Mouse (Mus musculus) MEL (cell line): Measurements from ENCODE around the gene Mpp3. TPM values are rescaled to one million over a fixed set of nuclear protein-coding genes. Genes with fewer than 3 reads are reported as not detected.

ENCODE experiments used
- DNase-seq: peaks from one replicate; pipeline ENCODE4 v3.0.0; 2011; ENCODE audit warnings: low read depth, low spot score
- H3K27ac ChIP-seq: 2 replicates; pipeline ENCODE4 v1.5.1; 2012; ENCODE audit warnings: low read depth, mild to moderate bottlenecking, control low read depth, low read length, moderate library complexity; ENCODE audit not compliant: control insufficient read depth
- H3K27me3 ChIP-seq, 2 experiments: fragments of 150-350 bp in 1 of 2; sonication (generic) in 1 of 2; 2 replicates each; pipeline ENCODE4 v1.6.1; 2012; ENCODE audit warnings: low read length in 2 of 2, mild to moderate bottlenecking in 2 of 2, improper control_type of control experiment in 1 of 2, moderate library complexity in 1 of 2; ENCODE audit not compliant: insufficient read depth in 2 of 2, control insufficient read depth in 1 of 2
- H3K36me3 ChIP-seq, 2 experiments: 2 replicates each; pipeline ENCODE4 v1.6.1; 2012 to 2014; ENCODE audit warnings: low read length in 2 of 2, improper control_type of control experiment in 1 of 2, inconsistent platforms in 1 of 2, mild to moderate bottlenecking in 1 of 2; ENCODE audit not compliant: insufficient read depth in 2 of 2, control insufficient read depth in 1 of 2
- H3K4me1 ChIP-seq, 2 experiments: fragments of 150-350 bp in 1 of 2; sonication (generic) in 1 of 2; 2 replicates each; pipeline ENCODE4 v1.6.1; 2012; ENCODE audit warnings: low read length in 2 of 2, improper control_type of control experiment in 1 of 2, mild to moderate bottlenecking in 1 of 2; ENCODE audit not compliant: insufficient read depth in 2 of 2, control insufficient read depth in 1 of 2
- H3K4me3 ChIP-seq, 2 experiments: fragments of 150-350 bp in 1 of 2; sonication (generic) in 1 of 2; 2 replicates each; pipeline ENCODE4 v1.5.1; 2012; ENCODE audit warnings: low read depth in 2 of 2, low read length in 2 of 2, mild to moderate bottlenecking in 2 of 2, moderate library complexity in 2 of 2, control low read depth in 1 of 2, improper control_type of control experiment in 1 of 2; ENCODE audit not compliant: control insufficient read depth in 1 of 2, insufficient read depth in 1 of 2
- H3K79me2 ChIP-seq: 2 replicates; pipeline ENCODE4 v1.6.1; 2012; ENCODE audit warnings: mild to moderate bottlenecking, low read length, moderate library complexity; ENCODE audit not compliant: control insufficient read depth, poor library complexity, insufficient read depth
- H3K9ac ChIP-seq: 2 replicates; pipeline ENCODE4 v1.6.1; 2012; ENCODE audit warnings: low read depth, mild to moderate bottlenecking, control low read depth, low read length, moderate library complexity; ENCODE audit not compliant: control insufficient read depth, poor library complexity, severe bottlenecking
- H3K9me3 ChIP-seq: fragments of 150-350 bp; sonication (generic); replicated peaks from 2 replicates; pipeline ENCODE4 v1.6.1; 2012; ENCODE audit warnings: mild to moderate bottlenecking, low read length, improper control_type of control experiment, moderate library complexity; ENCODE audit not compliant: insufficient read depth
- CHD1 ChIP-seq: IDR thresholded peaks from 2 replicates; pipeline ENCODE4 v1.6.1; 2012; ENCODE audit warnings: low read depth, mild to moderate bottlenecking, inconsistent platforms, low read length, improper control_type of control experiment
- CHD2 ChIP-seq: IDR thresholded peaks from 2 replicates; pipeline ENCODE4 v1.6.1; 2011; ENCODE audit warnings: low read length, improper control_type of control experiment
- ELF1 ChIP-seq: IDR thresholded peaks from 2 replicates; pipeline ENCODE4 v1.6.1; 2014; ENCODE audit warnings: low read depth, mild to moderate bottlenecking, inconsistent platforms, low read length, improper control_type of control experiment, moderate library complexity
- ETS1 ChIP-seq: IDR thresholded peaks from 2 replicates; pipeline ENCODE4 v1.6.1; 2012; ENCODE audit warnings: low read depth, mild to moderate bottlenecking, inconsistent platforms, low read length, improper control_type of control experiment, moderate library complexity
- GABPA ChIP-seq: IDR thresholded peaks from 2 replicates; pipeline ENCODE4 v1.6.1; 2012; ENCODE audit warnings: low read depth, mild to moderate bottlenecking, inconsistent platforms, low read length, improper control_type of control experiment, moderate library complexity
- GATA1 ChIP-seq: IDR thresholded peaks from 2 replicates; pipeline ENCODE4 v1.6.1; 2011; ENCODE audit warnings: low read depth, low read length, improper control_type of control experiment
- MAX ChIP-seq: IDR thresholded peaks from 2 replicates; pipeline ENCODE4 v1.6.1; 2011; ENCODE audit warnings: low read length, improper control_type of control experiment
- MAZ ChIP-seq: IDR thresholded peaks from 2 replicates; pipeline ENCODE4 v1.6.1; 2012; ENCODE audit warnings: low read depth, mild to moderate bottlenecking, inconsistent platforms, low read length, improper control_type of control experiment
- MYB ChIP-seq: IDR thresholded peaks from 2 replicates; pipeline ENCODE4 v1.6.1; 2011; ENCODE audit warnings: mild to moderate bottlenecking, low read depth, low read length, improper control_type of control experiment
- NELFE ChIP-seq: IDR thresholded peaks from 2 replicates; pipeline ENCODE4 v1.6.1; 2011; ENCODE audit warnings: low read depth, low read length, improper control_type of control experiment
- POLR2AphosphoS2 ChIP-seq: IDR thresholded peaks from 2 replicates; pipeline ENCODE4 v1.6.1; 2011; ENCODE audit warnings: low read length, improper control_type of control experiment
- POLR2AphosphoS5 ChIP-seq: IDR thresholded peaks from 2 replicates; pipeline ENCODE4 v1.6.1; 2012; ENCODE audit warnings: low read depth, borderline replicate concordance, mild to moderate bottlenecking, inconsistent platforms, low read length, moderate library complexity, mixed read lengths
- RAD21 ChIP-seq: IDR thresholded peaks from 2 replicates; pipeline ENCODE4 v1.6.1; 2011; ENCODE audit warnings: mild to moderate bottlenecking, low read depth, low read length, improper control_type of control experiment
- RCOR1 ChIP-seq: IDR thresholded peaks from 2 replicates; pipeline ENCODE4 v1.6.1; 2012; ENCODE audit warnings: low read depth, mild to moderate bottlenecking, inconsistent platforms, low read length, improper control_type of control experiment
- SMC3 ChIP-seq: IDR thresholded peaks from 2 replicates; pipeline ENCODE4 v1.6.1; 2011; ENCODE audit warnings: low read depth, low read length, improper control_type of control experiment
- TBP ChIP-seq: IDR thresholded peaks from 2 replicates; pipeline ENCODE4 v1.8.0; 2011; ENCODE audit warnings: low read depth, low read length, improper control_type of control experiment
- TCF12 ChIP-seq: IDR thresholded peaks from 2 replicates; pipeline ENCODE4 v1.6.1; 2014; ENCODE audit warnings: low read depth, mild to moderate bottlenecking, inconsistent platforms, low read length, improper control_type of control experiment, moderate library complexity
- UBTF ChIP-seq: IDR thresholded peaks from 2 replicates; pipeline ENCODE4 v1.6.1; 2012; ENCODE audit warnings: low read depth, mild to moderate bottlenecking, inconsistent platforms, low read length, improper control_type of control experiment, moderate library complexity, borderline replicate concordance; ENCODE audit not compliant: insufficient read depth
- ZC3H11A ChIP-seq: IDR thresholded peaks from 2 replicates; pipeline ENCODE4 v1.6.1; 2012; ENCODE audit warnings: low read depth, mild to moderate bottlenecking, inconsistent platforms, low read length, improper control_type of control experiment
- ZKSCAN1 ChIP-seq: IDR thresholded peaks from 2 replicates; pipeline ENCODE4 v1.6.1; 2012; ENCODE audit warnings: low read depth, mild to moderate bottlenecking, inconsistent platforms, low read length, improper control_type of control experiment, moderate library complexity
- ZMIZ1 ChIP-seq: IDR thresholded peaks from 2 replicates; pipeline ENCODE4 v1.6.1; 2012; ENCODE audit warnings: low read depth, mild to moderate bottlenecking, inconsistent platforms, low read length, improper control_type of control experiment, moderate library complexity
- ZNF384 ChIP-seq: IDR thresholded peaks from 2 replicates; pipeline ENCODE4 v1.6.1; 2012; ENCODE audit warnings: low read depth, mild to moderate bottlenecking, inconsistent platforms, low read length, improper control_type of control experiment
- polyA plus RNA-seq, 2 experiments: library from polyadenylated mRNA; stranded (reverse) in 1 of 2; unstranded in 1 of 2; fragments of >175 nt in 1 of 2; fragments of >200 nt in 1 of 2; gene quantifications; 2 replicates each; pipeline versions ENCODE4 v1.2.1 to v1.2.4; 2012; ENCODE audit warnings: low replicate concordance in 2 of 2, low read depth in 1 of 2; ENCODE audit not compliant: insufficient read length in 2 of 2, insufficient read depth in 1 of 2, missing spikeins in 1 of 2
- total RNA-seq: library from RNA; depleted of rRNA; stranded (reverse); fragments of 300-350 nt; gene quantifications from 2 replicates; pipeline ENCODE4 v1.2.3, GENCODE M21; 2012

The Mpp3 gene
- total and polyA plus RNA-seq, 3 experiments = 5.5 to 7.1 TPM; not detected in 1

- H3K79me2 ChIP-seq = no peaks in the 10 kb centered on the region
- no peaks in the 10 kb centered on the region for H3K36me3 ChIP-seq
- no peaks in the 10 kb centered on the region for H3K9me3 ChIP-seq
- no peak overlapping the region for H3K4me3 ChIP-seq
- no peaks in the 10 kb centered on the region for H3K27me3 ChIP-seq
- TF ChIP-seq ELF1 (no peak), ZMIZ1 (no peak), RAD21 (no peak), GABPA (no peak), NELFE (no peak), MYB (no peak), RCOR1 (no peak), UBTF (no peak), CHD2 (no peak), POLR2AphosphoS2 (no peak), ETS1 (no peak)
- no peak overlapping the region for H3K27ac ChIP-seq
- no peak overlapping the region for H3K9ac ChIP-seq
- H3K4me1 ChIP-seq = no peaks in the 10 kb centered on the region
- no peak for DNase-seq
These were observed 18.1 kb downstream of the Mpp3 start for GRCm38 (mm10) chr11:102010140-102010539.

DNA sequence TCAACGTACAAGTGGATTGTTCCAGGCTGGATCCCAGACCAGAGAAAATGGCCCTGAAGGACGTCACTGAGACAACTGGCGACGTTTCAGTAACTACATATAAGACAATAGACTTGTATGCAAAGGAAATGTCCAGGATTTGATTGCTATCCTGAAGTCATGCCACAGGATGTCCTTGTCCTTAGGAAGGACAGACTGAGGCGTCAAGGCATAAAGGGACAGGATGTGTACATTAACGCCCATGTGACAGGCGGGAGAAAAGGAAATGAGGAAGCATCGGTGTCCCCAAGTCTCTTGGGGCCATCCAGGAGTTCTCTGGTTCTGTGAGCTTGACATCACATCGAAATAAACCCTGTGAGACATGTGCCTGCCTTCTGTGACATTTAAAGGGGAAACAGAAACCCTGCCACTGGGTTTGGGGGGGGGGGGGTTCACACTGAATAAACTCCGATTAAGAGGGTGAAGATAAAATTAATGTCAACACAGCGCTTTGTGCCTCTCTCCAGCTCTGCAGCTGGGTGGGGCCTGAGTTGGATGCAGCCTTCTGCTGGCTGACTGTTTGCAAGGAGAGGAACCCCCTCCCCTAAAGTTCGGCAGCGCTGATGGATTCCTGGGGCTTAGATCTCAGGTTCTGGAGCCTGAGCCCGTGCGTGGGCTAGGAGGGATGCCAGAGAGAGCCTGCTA, 19.2 kb downstream of the Mpp3 start:
- H3K36me3 ChIP-seq = no peaks in the 10 kb centered on the region
- TF ChIP-seq CHD2 (no peak), ZC3H11A (no peak), TBP (no peak), ELF1 (no peak), ZKSCAN1 (no peak), RCOR1 (no peak)
- TF ChIP-seq, all 39 proteins: peak for 0
- no peak overlapping the region for H3K27ac ChIP-seq
- no peaks in the 10 kb centered on the region for H3K9me3 ChIP-seq
- H3K27me3 ChIP-seq = no peaks in the 10 kb centered on the region
- no peak for DNase-seq
- no peak overlapping the region for H3K4me3 ChIP-seq
- no peak overlapping the region for H3K9ac ChIP-seq
- no peaks in the 10 kb centered on the region for H3K4me1 ChIP-seq
- H3K79me2 ChIP-seq = no peaks in the 10 kb centered on the region

DNA sequence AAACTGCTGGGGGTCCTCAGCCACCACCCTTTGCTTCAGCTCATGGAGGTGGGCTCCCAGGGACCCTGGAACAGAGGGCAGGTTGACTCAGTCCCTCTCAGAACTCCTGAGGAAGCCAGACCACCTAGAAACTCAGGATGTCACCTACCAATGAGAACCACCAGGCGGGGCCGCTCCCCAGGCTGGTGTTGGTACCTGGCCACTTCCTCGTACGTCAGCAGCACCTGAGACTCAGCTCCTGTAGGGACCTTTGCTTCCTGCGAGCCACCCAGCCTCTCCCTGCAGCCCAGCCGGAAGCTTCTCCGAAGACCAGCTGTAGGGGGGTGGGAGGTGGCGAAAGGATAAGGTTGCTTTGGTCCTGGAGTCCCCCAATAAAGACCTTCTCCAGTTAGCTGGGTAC, 19.9 kb downstream of the Mpp3 start:
- DNase-seq = no peak
- Histone ChIP-seq H3K9ac (no peak overlapping the region), H3K27ac (no peak overlapping the region), H3K36me3 (no peaks in the 10 kb centered on the region), H3K27me3 (no peaks in the 10 kb centered on the region), H3K4me3 (no peak overlapping the region), H3K9me3 (no peaks in the 10 kb centered on the region), H3K79me2 (no peaks in the 10 kb centered on the region), H3K4me1 (no peaks in the 10 kb centered on the region)
- no peak for TF ChIP-seq ZNF384
- no peak for TF ChIP-seq UBTF
- TF ChIP-seq TCF12 = no peak
- TF ChIP-seq MAX = no peak
- TF ChIP-seq ELF1 = no peak
- TF ChIP-seq CHD1 = no peak
- no peak for TF ChIP-seq MAZ
- TF ChIP-seq POLR2AphosphoS5 = no peak
- no peak for TF ChIP-seq GATA1
- TF ChIP-seq CHD2 = no peak
- TF ChIP-seq SMC3 = no peak
